Mouse (Mus musculus) hindbrain, postnatal 0 days (tissue): ENCODE results near the gene Supt5. TPM values are rescaled to one million over a fixed set of nuclear protein-coding genes. Genes with fewer than 3 reads are reported as not detected.

Experiments used
- ATAC-seq: fragments of 200-750 bp; cut with Nextera tagmentation; 2 replicates; pipeline ENCODE4 v1.8.0; 2017; ENCODE audit warnings: mild to moderate bottlenecking, moderate TSS enrichment, moderate library complexity
- DNase-seq: peaks from one replicate; pipeline ENCODE4 v3.0.0-alpha.2; 2015; ENCODE audit warnings: low spot score
- H3K27ac ChIP-seq: fragments of 300-500 bp; sonication (generic); 2 replicates; pipeline ENCODE4 v1.5.1; 2014; ENCODE audit warnings: mild to moderate bottlenecking
- H3K27me3 ChIP-seq: fragments of 300-500 bp; sonication (generic); 2 replicates; pipeline ENCODE4 v1.6.1; 2014; ENCODE audit warnings: low read length, mixed read lengths; ENCODE audit not compliant: insufficient read depth
- H3K36me3 ChIP-seq: fragments of 300-500 bp; sonication (generic); 2 replicates; pipeline ENCODE4 v1.6.1; 2014; ENCODE audit warnings: low read length, mixed read lengths; ENCODE audit not compliant: insufficient read depth
- H3K4me1 ChIP-seq: fragments of 300-500 bp; sonication (generic); 2 replicates; pipeline ENCODE4 v1.6.1; 2014; ENCODE audit warnings: antibody characterized with exemption, low read length, mixed read lengths; ENCODE audit not compliant: insufficient read depth
- H3K4me2 ChIP-seq: fragments of 300-500 bp; sonication (generic); 2 replicates; pipeline ENCODE4 v1.6.1; 2014; ENCODE audit warnings: low read depth, mild to moderate bottlenecking, low read length, moderate library complexity, mixed read lengths
- H3K4me3 ChIP-seq: fragments of 300-500 bp; sonication (generic); 2 replicates; pipeline ENCODE4 v1.5.1; 2014; ENCODE audit warnings: low read length
- H3K9ac ChIP-seq: fragments of 300-500 bp; sonication (generic); replicated peaks from 2 replicates; pipeline ENCODE4 v1.6.1; 2014; ENCODE audit warnings: mild to moderate bottlenecking, low read length, moderate library complexity, mixed read lengths
- H3K9me3 ChIP-seq: fragments of 300-500 bp; sonication (generic); 2 replicates; pipeline ENCODE4 v1.6.1; 2016; ENCODE audit warnings: low read length, mixed read lengths
- CTCF ChIP-seq: IDR thresholded peaks from 2 replicates; pipeline ENCODE4 v1.5.1; 2016; ENCODE audit warnings: antibody characterized with exemption, control low read depth, low read depth
- WGBS: fragments of 180-500 bp; shearing (Covaris S2); extraction: QIAGEN DNeasy Blood & Tissue Kit; methylation state at CpG from one replicate; pipeline ENCODE4 v1.1.7; 2014; 5-methylcytosine and 5-hydroxymethylcytosine counted together
- polyA plus RNA-seq: library from polyadenylated mRNA; unstranded; fragments of >200 nt; fragmentation: Nextera tagmentation; extraction: Ambion mirVana; gene quantifications from 2 replicates; pipeline ENCODE4 v1.2.1, GENCODE M21; 2015
- total RNA-seq: library from RNA; depleted of rRNA; stranded (reverse); fragments of >200 nt; gene quantifications from 2 replicates; pipeline ENCODE4 v1.2.3, GENCODE M21; 2014

The Supt5 gene
- total and polyA plus RNA-seq, 2 experiments from 2014 or later: 76.5 to 104 TPM

DNA sequence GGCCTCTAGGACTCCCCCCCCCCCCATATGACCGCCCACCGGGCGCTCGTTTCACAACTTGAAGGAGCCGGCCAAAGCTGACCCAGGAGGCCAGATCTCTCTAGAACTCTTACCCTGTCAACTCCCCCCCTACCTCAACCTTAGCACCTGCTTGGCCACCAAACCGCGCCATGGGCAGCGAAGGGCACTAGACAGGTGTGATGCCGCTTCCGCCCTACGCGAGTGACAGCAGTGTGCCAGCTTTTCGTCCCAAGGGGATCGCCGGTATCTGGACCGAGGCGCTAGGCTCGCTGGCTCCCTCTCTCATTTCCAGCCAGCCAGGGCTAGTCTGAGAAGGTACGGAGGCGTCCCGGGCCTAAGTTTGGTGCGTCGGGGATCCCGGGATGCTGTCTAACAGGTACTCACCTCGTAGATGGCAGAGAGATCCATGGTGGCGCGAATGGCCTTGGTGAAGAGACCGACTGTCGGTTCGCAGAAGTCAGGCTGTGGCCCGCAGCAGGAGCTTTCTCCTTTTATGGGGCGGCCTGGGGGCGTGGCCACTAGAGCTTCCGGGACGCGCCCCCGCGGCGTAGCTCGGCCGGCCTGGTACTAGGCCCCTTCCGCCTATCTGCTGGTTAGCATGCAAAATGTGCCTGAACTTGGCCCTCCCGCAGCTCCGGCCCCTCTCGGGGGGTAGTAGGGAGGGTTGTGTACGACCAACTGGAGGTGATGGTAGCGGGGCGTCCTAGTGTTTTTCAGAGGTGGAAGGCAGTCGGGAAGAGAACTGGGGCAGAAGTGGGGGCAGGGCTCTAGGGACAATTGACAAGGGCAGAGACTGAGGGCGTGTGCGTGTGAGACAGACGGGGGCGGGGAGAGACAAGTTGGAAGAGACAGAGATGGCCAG, 40.5 kb upstream of the Supt5 start:
- H3K4me3 ChIP-seq: peak overlapping the region; percentile 55
- peak; percentile 88 for DNase-seq
- H3K36me3 ChIP-seq: no peaks in the 10 kb centered on the region
- WGBS: 2% methylated on average over 53 of the region's 53 CpGs
- ATAC-seq: peak; percentile 47; the same call in 1 of the 2 replicates
- no peaks in the 10 kb centered on the region for H3K9me3 ChIP-seq
- peak overlapping the region; percentile 78 for H3K4me2 ChIP-seq
- peak overlapping the region; percentile 70 for H3K9ac ChIP-seq
- H3K27me3 ChIP-seq: no peaks in the 10 kb centered on the region
- H3K4me1 ChIP-seq: peaks cover 12% of the 10 kb centered on the region
- peak overlapping the region; percentile 78 for H3K27ac ChIP-seq
- no peak for TF ChIP-seq CTCF

DNA sequence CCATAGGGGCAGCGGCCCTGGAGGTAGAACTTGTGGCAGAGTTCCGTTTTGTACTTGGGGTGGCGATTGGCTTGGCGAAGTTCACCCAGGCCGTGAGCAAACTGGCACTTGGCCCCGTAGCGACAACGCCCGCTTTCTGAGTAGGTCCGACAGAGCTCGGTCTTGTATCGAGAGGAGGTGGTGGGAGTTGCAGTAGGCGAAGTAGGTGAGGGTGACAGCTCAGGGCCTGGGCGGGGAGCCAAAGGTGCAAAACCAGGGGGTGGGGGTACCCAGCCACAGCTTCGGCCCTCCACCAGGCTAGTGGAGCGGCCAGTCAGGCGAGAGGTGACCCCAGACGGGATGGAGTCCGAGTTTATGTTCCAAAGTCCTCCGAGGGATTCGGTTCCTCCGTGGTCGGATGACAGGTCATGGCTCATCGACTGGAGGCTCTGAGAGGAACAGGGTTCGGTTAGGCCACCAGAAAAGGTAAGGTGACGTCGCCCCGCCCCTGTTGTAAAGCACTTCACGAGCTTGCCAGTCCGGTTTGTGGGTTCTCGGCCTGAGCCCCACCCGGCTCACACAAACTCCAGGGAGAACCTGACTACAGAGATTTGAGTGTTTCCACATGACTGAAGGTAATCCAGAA, 39.6 kb upstream of the Supt5 start:
- Histone ChIP-seq H3K4me2 (peak overlapping the region; percentile 78), H3K9ac (peak overlapping the region; percentile 70; the same call in 1 of the 2 replicates), H3K4me3 (peak overlapping the region; percentile 55), H3K4me1 (peaks cover 12% of the 10 kb centered on the region), H3K27ac (peak overlapping the region; percentile 78; the same call in 1 of the 2 replicates), H3K27me3 (no peaks in the 10 kb centered on the region), H3K36me3 (no peaks in the 10 kb centered on the region), H3K9me3 (no peaks in the 10 kb centered on the region)
- TF ChIP-seq CTCF: no peak
- DNase-seq (no peak), ATAC-seq (no peak)
- WGBS: 46% methylated on average over 32 of the region's 32 CpGs

DNA sequence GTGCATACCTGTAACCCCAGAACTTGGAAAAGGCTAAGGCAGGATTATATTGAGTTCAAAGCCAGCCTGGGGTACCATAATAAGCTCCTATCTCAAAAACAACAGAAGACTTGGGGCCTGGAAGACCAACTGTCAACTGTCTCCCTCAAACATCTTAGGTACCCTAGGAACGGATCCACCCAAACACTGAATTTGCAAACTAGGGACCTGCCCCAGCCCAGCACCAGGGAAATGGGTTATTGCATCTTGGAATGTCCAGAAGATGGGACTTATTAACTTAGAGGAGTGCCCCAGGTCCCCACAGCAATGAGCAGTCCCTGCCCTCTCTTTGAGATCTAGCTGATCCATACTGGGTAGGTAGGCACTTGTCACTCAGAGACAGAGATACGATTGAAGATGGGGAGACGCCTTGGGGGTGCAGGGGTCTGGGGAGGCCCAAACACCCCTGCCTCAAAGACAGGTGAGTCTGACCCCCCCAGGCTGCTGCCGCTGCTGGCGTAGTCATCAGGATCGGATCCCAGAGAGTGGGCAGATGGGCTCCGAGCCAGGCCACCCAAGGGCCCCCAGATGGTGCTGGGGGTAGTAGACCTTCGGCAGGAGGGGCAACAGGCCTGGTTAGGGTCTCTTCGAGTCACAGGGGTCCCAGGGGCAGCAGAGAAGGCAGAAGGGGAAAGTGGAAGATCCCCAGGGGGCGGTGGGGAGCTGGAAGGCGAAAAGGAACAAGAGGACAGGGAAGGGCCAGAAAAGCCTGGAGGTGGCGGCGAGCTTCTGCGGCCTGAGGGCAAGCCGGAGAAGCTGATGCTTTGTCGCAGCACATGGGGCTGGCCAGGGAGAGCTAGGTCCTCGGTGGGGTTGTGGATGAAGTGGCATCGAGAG, 38.9 kb upstream of the Supt5 start:
- Histone ChIP-seq H3K9me3 (no peaks in the 10 kb centered on the region), H3K4me1 (peaks cover 12% of the 10 kb centered on the region), H3K9ac (peak overlapping the region; percentile 70; the same call in 1 of the 2 replicates), H3K36me3 (no peaks in the 10 kb centered on the region), H3K4me3 (peak overlapping the region; percentile 55), H3K27me3 (no peaks in the 10 kb centered on the region), H3K4me2 (peak overlapping the region; percentile 78), H3K27ac (peak overlapping the region; percentile 78; the same call in 1 of the 2 replicates)
- ATAC-seq (no peak), DNase-seq (no peak)
- no peak for TF ChIP-seq CTCF
- 69% methylated on average over 18 of the region's 18 CpGs for WGBS

DNA sequence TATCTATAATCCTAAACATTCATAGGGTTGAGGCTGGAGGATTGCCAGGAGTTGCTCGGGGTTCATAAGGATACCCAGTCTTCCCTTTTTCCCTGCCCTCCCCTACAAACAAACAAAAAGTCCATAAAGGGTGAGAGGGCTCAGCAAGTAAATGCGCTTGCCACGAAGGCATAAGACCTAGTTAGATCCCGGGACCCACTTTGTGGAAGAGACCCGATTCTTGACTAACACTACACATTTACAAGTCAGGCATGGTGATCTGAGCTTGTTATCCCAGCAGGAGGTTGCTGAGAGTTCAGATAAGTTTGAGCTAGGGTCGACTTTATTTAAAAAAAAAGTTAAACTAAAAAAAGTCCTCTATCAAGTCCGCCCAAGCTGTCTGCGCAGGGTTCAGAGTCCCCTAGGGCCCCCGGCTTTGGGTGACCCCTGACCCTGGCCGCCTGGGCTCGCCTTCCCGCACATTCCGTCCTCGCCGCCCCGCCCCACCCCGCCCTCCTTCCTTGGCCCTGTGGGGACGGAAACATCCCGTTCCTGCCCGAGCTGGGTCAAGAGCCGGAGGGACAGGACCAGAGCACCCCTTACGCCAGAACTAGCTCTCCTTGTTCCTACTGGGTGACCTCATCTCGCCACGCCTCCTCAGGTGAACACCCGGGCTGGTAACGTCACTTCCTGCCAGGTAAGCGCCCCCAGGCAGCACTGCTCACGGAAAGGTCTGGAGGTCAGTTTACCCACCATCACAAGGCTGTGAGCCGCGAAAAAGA, 37.6 kb upstream of the Supt5 start:
- WGBS: 7% methylated on average over 30 of the region's 30 CpGs
- peaks cover 12% of the 10 kb centered on the region for H3K4me1 ChIP-seq

DNA sequence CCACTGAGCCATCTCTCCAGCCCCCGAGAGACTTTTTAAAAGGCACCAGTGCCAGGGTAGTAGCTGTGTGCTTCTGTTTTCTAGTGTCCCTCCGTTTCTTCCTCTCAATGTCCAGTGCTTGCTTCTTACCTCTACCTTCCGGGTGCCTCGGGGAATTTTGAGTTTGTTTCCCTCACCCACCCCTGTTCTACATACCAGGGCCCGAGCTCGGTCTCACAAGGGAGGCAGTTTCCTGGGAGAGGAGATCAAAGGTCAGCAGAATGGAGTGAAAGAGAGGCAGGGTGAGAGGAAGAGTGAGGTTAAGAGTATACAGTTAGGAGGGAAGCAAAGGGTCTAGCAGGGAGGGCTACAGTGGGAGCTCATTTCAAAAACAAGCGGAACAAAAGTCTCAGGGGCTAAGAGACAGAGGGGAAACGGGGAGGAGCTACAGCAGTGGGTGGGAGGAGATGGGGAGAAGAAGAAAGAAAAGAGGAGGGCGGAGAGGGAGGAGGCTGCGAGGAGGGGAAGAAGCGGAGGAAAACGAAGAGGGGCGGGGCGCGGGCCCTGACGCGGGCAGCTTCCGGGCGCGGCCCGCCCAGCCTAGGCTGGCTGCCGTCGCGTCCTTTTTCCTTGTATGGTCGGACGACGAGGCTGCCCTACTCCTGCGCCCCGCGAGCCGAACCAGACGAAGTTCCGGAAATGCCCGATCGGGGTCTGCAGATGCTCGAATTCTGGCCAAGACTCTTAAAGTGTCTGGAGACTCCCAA, 36.8 kb upstream of the Supt5 start:
- 2% methylated on average over 35 of the region's 36 CpGs for WGBS
- peak overlapping the region; percentile 39 for H3K4me3 ChIP-seq
- no peaks in the 10 kb centered on the region for H3K9me3 ChIP-seq
- DNase-seq (peak; percentile 88), ATAC-seq (peak; percentile 60)
- H3K9ac ChIP-seq: peak overlapping the region; percentile 43
- no peak for TF ChIP-seq CTCF
- no peaks in the 10 kb centered on the region for H3K36me3 ChIP-seq
- H3K27ac ChIP-seq: peak overlapping the region; percentile 81
- H3K4me1 ChIP-seq: peaks cover 19% of the 10 kb centered on the region
- H3K27me3 ChIP-seq: no peaks in the 10 kb centered on the region
- peak overlapping the region; percentile 66 for H3K4me2 ChIP-seq

More for the DNA sequence above, 37.6 kb upstream of the Supt5 start:
- H3K4me3 ChIP-seq: peak overlapping the region; percentile 39
- H3K27me3 ChIP-seq: no peaks in the 10 kb centered on the region
- no peak for ATAC-seq
- peak overlapping the region; percentile 43 for H3K9ac ChIP-seq
- no peaks in the 10 kb centered on the region for H3K36me3 ChIP-seq
- DNase-seq: peak; percentile 66
- peak overlapping the region; percentile 81 for H3K27ac ChIP-seq
- TF ChIP-seq CTCF: no peak
- no peaks in the 10 kb centered on the region for H3K9me3 ChIP-seq
- H3K4me2 ChIP-seq: peak overlapping the region; percentile 66
